Mouse (Mus musculus) large intestine, adult 2 months (tissue): ENCODE measurements around the gene Umodl1. TPM values are rescaled to one million over a fixed set of nuclear protein-coding genes. Genes with fewer than 3 reads are reported as not detected.
A peak's percentile ranks its signal among the peaks of the same experiment; 100 is the strongest.

Experiments used
- DNase-seq: peaks from one replicate; pipeline ENCODE4 v3.0.0-alpha.2; 2012; ENCODE audit warnings: low read depth, low spot score
- WGBS: fragments of 180-500 bp; shearing (Covaris S2); methylation state at CpG from one replicate; pipeline ENCODE4 v1.1.7; 2018; 5-methylcytosine and 5-hydroxymethylcytosine counted together
- polyA plus RNA-seq: library from polyadenylated mRNA; depleted of rRNA; stranded (reverse); fragments of >200 nt; gene quantifications from 2 replicates; pipeline ENCODE4 v1.2.3, GENCODE M21; 2012

Umodl1 gene
- polyA plus RNA-seq, 1 experiment, result not detected

DNA sequence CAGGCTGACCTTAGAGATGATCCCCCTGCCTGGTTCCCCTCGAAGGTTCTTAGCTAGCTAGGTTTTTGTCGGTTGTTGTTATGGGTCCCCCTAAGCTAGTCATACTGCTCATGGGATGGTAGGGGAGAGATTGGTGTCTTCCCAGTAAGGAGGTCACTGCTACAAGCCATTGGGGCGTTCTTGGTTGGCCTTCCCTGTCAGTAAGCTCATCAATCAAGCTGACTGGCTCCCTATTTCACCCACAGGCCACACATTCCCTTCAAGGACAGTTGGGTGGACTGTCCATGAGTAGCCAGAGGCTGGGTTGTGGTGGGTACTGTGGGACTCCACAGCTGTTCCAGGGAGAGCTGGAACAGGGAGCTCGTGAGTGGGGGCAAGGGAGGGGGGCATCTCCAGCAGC is 29.1 kb downstream of the Umodl1 start:
- WGBS, result 62% methylated on average over 4 of the region's 4 CpGs
- DNase-seq, result no peak

DNA sequence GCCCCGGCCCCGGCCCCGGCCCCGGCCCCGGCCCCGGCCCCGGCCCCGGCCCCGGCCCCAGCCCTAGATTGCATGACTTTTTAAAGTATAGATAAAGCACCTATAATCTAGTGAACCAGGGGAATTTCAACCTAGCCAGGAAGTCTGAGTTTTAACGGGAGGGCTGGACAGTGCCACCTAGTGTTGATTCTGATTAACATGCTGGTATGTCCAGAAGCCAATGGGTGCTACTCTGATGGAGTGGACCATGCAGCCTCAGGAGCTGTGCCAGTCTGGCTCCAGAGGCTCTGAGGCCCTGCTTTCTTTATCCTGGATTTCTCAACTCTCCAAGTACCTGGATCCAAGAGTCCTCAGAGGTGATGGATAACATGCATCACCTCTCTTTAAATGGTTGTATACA is 35.8 kb downstream of the Umodl1 start:
- DNase-seq, result no peak
- 60% methylated on average over 10 of the region's 10 CpGs for WGBS

DNA sequence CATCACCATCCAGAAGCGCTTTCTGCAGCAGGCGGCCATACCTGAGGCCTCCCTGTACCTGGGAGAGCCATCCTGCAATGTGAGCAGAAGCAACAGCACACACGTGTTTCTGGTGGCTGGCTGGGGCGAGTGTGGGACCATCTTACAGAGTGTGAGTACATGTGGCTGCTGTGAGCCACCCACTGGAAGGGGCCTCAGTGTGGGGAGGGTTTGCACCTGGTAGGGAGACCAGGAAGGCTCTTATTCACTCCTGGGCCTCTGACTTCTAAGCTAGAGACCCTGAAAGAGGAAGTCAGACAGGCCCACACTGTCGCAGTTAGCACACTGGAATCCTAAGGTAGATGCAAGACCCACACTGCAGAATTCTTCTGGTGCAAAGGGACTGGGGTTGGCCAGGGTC is 41.9 kb downstream of the Umodl1 start:
- 69% methylated on average over 5 of the region's 5 CpGs for WGBS
- DNase-seq, result no peak

DNA sequence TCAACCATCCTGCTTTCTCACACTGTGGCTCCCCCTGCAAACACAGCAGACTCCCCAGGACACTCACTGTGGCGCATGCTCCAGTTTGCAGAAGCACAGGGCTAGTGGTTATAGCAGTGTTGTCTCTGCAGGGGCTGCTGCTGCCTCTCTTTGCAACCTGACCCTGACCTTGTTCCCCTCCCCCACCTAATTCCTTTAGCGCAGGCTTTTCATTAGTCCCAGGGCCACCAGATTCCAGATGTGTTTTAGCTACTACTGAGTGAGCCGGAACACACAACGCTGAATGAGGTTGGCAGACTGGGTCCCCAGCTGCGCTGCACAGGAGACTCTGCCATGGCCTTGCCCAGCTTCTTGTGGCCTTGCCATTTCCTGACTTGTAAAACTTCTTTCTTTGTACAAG is 46.5 kb downstream of the Umodl1 start:
- WGBS, result 35% methylated on average over 5 of the region's 5 CpGs

DNA sequence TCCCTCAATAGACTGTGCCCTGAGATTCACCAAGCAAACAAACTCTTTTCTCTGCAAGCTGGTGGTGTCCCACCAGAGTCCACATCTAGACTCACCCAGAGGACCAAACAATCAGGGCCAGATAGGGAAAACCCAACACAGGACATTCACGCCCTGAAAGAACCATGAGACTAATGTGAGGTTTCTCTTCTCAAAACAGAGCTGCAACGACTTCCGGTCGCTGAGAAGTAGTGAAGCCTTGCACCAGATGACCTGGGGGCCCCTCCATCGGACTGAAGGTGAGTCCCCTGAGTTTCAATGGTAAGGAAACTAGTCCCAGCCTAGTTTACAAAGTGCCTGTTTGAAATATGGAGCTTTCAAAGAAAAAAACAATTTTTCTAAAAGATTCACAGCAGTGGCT is 48.2 kb downstream of the Umodl1 start:
- DNase-seq, result no peak
- WGBS, result 75% methylated on average over 5 of the region's 5 CpGs

More for the DNA sequence above, 46.5 kb downstream of the Umodl1 start:
- no peak for DNase-seq

DNA sequence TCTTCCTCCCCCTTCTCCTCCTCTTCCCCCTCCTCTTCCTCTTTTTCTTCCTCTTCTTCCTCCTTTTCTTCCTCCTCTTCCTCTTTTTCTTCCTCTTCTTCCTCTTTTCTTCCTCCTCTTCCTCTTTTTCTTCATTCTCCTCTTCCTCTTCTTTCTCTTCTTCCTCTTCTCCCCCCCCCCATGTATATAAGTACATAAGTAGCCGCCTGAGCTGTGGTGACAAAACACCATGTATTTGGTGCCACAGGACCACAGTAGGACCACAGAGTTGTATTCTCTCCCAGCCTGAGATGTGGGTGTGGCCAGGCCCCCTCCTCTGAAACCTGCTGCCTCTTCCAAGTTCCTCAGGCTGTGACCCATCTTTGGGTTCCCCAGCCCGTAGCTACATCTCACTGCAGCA is 50.8 kb downstream of the Umodl1 start:
- DNase-seq, result no peak
- 87% methylated on average over 2 of the region's 2 CpGs for WGBS

DNA sequence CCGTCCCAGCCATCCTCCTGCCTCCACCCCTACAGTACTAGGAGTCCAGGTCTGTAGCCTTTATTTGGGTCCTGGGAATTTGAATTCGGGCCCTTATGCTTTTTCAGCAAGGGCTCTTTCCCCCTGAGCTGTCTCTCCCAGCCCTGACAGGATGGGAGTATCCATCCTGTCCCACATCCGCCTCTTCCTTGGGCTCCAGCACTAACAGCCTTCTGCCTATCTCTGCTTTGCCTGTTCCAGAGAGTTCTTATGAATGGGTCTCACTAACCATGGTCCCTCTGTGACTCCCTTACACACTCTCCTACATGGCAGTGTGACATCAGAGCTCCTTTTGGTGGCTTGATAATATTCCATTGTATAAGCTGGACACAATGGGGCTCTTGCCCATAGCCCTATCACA is 52.9 kb downstream of the Umodl1 start:
- DNase-seq, result no peak
- WGBS, result 83% methylated on average over 3 of the region's 3 CpGs

DNA sequence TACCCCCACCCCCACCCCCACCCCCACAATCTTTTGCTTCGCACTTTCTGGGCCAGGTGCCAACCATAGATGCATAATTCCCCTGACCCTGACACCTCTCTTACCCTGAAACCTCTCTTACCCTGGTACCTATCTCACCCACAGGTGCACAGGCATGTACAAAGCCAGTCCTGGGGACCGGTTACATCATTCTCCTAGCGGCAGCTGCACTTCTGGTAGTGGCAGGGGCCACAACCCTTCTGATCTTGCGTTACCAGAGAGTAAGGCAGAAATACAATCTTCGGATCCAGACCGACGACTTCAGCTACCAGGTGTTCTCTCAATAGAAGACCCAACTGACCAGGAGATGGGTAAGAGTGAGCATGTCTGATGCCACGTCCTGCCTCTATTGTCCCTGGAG is 54.0 kb downstream of the Umodl1 start:
- WGBS, result 71% methylated on average over 8 of the region's 8 CpGs
- no peak for DNase-seq

DNA sequence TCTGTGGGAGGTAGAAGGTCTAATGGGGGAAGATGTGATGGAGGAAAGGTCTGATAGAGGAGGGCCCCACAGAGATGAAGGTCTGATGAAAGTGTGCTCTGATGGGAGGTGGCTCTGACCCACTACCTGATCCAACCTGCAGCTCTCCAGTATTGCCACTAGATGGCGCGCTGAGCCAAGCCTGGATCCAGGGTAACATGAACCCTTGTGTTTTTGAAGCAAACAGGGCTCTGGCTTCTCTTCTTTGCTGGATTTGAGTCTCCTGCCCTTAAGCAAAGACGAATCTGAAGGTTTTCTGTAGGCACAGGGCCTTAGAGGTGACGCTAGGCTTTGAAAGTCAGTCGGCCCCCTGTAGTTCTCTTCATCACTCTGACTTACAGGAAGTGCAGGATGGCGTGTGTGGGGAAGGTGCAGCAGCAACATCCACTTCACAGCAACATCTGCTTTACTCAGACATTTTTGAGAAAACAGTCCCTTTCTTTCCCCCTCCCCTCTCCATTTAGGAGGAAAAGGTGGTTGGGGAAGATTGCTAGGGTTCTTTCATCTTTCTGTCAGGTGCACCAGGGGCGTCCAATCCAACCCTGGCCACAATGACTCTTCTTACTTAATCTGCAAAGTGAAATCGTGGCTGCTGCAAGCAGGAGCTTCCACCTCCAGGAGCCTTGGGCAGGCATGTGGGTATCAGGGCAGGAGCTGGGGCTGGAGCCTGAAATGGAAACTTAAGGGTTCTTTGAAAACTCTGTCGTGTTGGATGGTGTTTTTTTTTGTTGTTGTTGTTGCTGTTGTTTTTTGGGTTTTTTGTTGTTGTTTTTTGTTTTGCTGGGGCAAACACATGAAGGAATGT is 57.3 kb downstream of the Umodl1 start:
- WGBS, result 30% methylated on average over 9 of the region's 9 CpGs
- DNase-seq, result no peak

DNA sequence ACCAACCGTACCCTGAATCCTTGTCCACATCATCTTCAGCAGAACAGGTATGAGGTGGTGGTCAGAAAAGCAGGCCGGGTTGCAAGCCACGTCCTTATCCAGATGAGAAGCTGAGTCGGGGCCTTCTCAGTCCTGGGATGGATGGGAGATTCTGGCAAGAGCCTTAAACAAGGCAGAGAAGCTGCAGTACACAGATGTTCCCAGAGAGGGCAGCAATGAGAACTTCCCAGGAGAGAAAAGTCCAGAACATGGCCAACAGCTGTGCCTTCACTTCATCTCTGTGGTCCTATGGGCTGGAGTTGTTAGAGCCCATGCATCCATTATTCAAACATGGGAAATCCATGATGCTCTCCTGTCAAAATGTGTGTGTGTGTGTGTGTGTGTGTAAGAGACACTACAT is 63.8 kb downstream of the Umodl1 start:
- DNase-seq, result no peak
- WGBS, result 62% methylated on average over 4 of the region's 4 CpGs

DNA sequence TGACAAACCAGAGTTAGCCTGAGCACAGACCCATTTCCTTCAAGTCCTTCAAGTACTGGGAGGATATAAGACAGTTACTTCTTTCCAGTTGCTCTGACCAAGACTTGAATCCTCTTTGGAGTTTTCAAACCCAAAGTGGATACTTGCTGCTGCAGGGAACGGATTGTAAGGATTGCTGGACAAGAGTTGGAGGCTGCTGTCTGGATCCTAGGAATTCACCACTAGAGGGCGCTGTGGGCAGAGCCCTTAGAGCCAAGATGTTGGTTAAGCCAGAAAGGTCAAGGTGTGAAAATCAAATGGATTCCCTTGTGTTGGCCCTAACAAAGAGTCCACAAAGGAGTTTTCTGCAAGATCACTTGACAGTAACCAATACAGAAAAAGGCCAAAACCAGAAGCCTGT is 65.1 kb downstream of the Umodl1 start:
- WGBS, result 6% methylated on average over 2 of the region's 2 CpGs
- peak; percentile 57 for DNase-seq

DNA sequence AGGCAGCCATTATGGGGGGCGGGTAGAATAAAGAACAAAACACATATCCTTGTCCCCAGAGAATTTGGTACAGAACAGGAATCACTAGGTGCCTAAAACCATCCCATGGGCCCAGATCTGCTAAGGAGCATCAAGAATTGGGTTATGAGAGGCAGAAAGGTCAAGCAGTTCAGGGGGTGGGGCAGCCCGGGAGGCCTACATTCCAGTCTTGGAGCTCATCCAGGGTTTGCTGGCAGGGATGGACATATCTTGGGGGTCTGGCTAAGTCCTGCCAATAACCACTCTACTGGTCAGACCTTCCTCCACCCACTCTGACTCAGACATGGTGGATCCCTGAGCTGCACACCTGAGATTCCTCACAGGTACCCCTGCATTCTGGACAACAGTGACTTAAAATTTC is 65.6 kb downstream of the Umodl1 start:
- no peak for DNase-seq
- 57% methylated on average over 2 of the region's 2 CpGs for WGBS

DNA sequence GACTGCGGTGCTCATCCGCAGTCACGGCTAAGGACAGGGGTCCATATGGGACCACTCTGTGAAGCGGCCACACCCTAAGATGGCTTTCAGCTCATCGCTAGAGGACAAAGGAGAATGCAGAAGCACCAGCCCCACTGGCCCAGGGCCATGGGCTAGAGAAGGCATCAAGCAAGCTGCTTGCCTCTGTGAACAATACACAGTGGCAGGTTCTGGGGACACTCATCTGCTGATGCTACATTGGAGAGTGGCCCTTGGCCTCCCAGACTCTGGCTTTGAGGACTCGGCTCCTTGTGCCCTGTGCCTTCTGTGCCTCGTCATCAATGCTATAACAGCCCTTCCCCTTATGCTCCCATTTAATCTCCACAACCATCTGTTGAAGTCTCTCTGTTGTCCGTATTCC is 66.8 kb downstream of the Umodl1 start:
- 69% methylated on average over 8 of the region's 8 CpGs for WGBS
- no peak for DNase-seq

DNA sequence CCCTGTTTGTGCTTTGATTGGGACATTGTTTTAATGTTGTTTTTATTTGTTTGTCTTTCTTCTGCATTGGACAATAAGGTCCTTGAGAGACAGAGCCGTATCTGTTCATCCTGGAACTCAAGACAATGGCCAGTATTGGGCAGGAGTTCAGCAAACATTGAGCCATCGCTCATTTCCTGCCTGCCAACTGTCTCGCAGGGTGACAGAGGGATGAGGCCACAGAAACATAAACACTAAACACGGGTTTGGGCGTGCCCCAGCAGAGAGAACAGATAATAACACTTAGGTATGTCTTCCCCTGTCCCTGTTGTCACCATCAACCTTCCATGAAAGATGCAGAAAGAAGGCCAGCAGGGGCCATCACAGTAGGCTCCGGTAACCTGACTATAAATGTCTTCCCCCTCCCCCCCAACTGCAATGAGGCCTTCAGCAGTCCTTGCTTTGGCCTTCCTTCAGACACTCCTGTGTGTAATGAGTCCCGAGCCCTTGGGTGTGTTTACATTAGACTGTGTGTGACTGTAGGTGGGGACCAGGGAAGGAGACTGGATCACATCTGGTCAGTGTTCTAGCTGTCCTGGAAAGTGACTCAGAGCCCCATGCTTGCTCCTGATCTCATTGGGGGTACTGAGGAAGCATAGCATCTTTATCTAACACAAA is 69.8 kb downstream of the Umodl1 start:
- no peak for DNase-seq
- 19% methylated on average over 7 of the region's 7 CpGs for WGBS

DNA sequence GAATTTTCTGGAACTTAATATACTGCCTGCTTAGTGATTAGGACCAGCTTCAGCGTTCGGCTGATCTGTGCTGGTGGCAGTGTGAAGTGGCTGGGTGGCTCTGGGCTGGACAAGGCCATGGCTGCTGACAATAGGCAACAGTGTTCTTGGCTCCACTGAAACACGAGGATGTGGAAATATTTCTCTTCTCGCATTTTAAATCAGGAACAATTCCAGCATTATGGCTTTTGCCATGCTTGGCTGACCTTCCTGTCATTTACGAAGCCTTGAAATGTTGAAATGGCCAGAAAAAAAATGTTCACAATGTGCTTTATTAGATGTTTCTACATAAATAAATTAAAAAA is 70.3 kb downstream of the Umodl1 start:
- WGBS, result 66% methylated on average over 5 of the region's 5 CpGs
- no peak for DNase-seq

DNA sequence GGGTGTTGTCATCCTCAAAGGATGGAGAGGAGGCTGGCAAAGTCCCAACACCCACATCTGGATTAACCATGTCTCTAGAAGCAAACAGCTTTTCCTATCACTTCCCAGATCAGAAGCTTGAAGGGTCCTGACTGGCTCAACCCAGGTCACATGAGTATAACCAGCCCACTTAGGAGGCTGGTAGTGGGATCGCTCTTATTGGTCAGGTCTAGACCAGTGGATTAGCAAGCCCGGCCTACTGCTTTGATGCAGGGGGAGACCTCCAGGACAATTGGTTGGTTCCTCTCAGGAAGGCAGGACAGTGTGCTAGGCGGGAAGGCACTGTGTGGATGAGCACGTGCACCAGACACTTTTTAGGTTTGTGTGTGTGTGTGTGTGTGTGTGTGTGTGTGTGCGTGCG is 72.5 kb downstream of the Umodl1 start:
- no peak for DNase-seq
- WGBS, result 87% methylated on average over 6 of the region's 6 CpGs

DNA sequence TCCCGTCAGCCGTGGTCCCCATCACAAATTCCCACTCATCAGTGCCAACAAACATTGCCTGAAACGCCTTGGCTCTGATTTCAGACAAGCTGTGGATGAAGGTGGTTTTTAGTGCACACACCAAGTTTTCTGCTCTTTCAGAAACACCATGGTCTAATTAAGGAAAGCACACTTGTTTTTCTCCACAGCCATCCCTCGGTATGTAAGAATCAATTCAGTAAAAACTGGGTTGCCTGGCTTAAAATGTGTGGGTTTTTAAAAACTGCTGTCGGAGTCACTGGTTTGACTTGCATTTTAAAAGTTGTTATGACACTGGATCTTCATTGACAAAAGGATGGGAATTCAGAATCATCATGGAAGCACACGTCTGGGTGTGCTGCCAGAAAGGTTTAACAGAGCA is 73.3 kb downstream of the Umodl1 start:
- DNase-seq, result no peak
- WGBS, result 87% methylated on average over 6 of the region's 6 CpGs

DNA sequence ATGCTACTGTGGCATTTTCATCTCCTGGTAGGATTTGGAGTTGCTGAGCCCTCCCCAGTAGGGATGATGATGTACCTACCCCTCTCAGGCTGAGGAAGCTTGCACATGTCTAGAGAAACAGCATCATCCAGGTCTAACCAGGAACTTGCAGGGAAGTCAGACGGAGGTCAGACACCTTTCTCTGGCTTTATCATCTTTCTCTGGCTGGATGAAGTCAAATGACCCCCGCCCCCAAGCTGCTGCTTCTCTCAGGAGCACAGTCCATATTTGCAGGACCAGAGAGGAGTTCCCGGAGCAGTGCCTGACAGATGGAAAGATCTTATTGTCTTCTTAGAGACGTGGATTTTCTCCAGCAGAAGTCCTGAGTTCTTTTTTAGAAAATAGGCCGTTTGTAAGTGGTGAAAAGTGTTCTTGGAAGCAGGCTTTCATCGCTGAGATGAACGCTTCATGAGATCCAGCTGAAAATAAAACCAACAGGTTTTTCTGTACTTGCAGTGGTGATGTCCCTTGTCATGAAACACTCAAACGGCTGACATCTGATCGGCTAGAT is 74.5 kb downstream of the Umodl1 start:
- no peak for DNase-seq
- 78% methylated on average over 9 of the region's 9 CpGs for WGBS

DNA sequence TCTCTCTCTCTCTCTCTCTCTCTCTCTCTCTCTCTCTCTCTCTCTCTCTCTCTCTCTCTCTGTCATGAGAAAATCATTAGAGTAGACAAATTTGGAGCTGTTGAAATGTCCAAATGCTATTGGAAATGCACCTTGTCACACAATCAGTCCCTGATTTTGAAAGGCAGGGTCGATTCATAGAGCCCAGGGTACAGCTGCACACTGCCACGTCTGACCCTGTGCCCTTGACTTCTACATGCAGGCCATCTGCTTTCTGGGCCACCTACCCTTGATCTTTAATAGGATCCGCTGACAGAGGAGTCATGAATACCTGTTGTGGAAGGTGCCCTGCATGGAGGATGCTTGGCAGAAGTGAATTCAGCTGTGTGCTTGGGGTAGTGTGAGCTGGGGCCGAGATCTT is 75.0 kb downstream of the Umodl1 start:
- no peak for DNase-seq
- WGBS, result 83% methylated on average over 4 of the region's 4 CpGs

DNA sequence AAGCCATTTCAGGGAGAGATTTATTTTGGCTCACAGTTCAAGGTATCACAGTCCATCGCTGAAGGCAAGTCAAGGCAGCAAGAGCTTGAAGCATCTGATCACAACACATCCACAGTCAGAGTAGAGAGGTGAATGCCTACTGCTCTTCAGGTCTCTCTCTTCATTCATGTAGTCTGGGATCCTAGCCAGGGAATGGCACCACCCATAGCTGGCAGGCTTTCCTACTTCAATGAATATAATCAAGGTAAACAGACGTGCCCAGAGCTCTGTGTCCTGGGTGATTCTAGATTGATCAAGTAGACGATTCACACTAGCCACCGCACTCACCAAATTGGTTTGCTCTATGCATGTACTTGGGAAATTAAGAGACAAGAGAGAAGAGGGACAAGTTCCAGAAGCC is 77.9 kb downstream of the Umodl1 start:
- 40% methylated on average over 4 of the region's 4 CpGs for WGBS

DNA sequence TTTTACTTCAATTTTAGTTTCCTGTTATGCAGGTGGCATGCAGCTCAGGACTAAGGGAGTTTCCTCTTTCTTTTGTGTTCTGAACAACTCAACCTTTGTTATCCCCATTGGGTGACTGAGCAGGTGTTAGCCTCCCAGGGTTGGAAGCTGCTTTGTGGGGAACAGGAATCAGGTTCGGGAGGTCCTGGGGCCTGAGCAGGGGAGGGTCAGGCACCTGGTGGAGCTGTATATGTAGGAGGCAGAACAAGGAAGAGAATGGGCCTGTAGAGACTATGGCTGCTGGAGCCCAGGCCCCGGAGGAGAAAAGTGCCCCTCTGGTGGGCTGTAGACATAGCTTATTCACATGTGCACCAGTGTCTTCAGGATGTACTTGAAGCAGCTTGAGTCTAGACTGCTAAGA is 78.8 kb downstream of the Umodl1 start:
- DNase-seq, result no peak
- WGBS, result 33% methylated on average over 2 of the region's 2 CpGs

More for the DNA sequence above, 77.9 kb downstream of the Umodl1 start:
- DNase-seq, result peak; percentile 48
